Mouse (Mus musculus): Measurements from ENCODE around the gene BC035044. TPM values are rescaled to one million over a fixed set of nuclear protein-coding genes. Genes with fewer than 3 reads are reported as not detected.
A peak's percentile ranks its signal among the peaks of the same experiment; 100 is the strongest.
"Not testable (repeated sequence)": the region's sequence is repeated elsewhere in the genome, so short reads cannot be mapped to it uniquely, and the experiment has no call there.

The BC035044 gene
- polyA plus RNA-seq, 1 experiment from 2014 or later, result 0.60 TPM

DNA sequence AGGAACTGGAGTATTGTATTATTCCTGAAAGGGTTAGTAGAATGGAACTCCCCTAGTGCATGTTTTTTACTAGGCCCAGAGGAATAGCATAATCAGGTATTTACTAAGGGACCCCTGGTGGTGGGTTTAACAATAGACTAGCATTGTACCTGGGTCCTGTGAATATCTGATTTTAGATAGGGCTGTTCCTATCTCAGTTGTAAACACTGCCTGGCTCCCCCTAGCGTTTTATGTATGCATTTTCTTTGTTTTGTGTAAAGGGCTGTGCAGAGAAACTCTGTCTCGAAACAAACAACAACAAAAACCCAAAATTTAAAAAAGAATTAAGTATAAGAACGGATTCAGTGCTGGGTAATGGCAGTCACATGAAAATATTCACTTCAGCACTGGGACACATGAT lies 83.9 kb downstream of the BC035044 start:
- Histone ChIP-seq H3K4me3 (no peak overlapping the region), H3K27ac (replicated peaks) (no peak overlapping the region), H3K9me3 (no peaks in the 10 kb centered on the region), H3K9ac (replicated peaks) (no peak overlapping the region), H3K36me3 (no peaks in the 10 kb centered on the region), H3K4me1 (peaks cover 3% of the 10 kb centered on the region; the same call in 1 of the 2 replicates), H3K27me3 (no peaks in the 10 kb centered on the region), H3K4me2 (replicated peaks) (no peak overlapping the region)
- ATAC-seq (replicated peaks), result no peak
- WGBS, result 62% methylated on average over 3 of the region's 3 CpGs

DNA sequence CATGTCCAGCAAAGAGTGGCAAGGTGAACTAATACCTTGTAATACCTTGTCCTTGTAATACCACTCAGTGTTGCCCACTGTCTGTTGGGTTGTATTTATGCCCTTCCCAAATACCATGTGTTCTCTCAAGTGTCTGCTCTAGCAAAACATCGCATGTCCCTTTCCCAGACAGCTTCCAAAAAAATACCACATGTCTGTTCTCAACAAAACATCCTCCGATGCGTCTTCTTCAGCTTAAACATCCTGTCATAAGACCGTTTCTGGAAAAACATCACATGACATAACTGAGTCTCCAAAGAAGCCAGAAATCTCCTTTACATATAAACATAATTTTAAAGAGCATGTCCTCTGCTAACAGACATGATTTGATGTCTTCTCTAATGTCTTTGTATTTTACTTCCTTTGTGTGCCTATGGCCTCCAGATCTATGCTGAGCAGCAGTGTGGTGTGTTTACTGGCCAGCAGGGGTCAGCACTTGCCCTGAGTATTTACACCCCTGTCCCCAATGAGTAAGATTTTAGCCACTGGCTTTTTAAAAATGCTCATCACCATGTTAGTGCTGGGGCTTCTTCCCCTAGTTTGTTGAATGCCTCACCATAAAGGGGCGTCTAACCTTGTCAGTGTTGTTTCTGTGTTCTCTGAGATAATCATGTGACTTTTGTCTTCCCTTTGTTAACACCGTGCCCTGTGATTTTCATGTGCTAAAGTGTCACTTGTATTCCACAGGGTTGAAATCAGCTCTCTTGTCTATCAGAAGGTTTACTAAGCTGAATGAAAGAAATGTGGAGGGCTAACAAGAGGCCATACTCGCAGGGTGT lies 85.9 kb downstream of the BC035044 start:
- H3K36me3 ChIP-seq; H3K4me3 ChIP-seq; H3K9me3 ChIP-seq; ATAC-seq (replicated peaks); H3K4me2 ChIP-seq (replicated peaks); H3K4me1 ChIP-seq; H3K27me3 ChIP-seq; H3K9ac ChIP-seq (replicated peaks): not testable (repeated sequence)
- peak overlapping the region; percentile 17; the same call in 1 of the 2 replicates for H3K27ac ChIP-seq (replicated peaks)
- 59% methylated on average over 7 of the region's 7 CpGs for WGBS

DNA sequence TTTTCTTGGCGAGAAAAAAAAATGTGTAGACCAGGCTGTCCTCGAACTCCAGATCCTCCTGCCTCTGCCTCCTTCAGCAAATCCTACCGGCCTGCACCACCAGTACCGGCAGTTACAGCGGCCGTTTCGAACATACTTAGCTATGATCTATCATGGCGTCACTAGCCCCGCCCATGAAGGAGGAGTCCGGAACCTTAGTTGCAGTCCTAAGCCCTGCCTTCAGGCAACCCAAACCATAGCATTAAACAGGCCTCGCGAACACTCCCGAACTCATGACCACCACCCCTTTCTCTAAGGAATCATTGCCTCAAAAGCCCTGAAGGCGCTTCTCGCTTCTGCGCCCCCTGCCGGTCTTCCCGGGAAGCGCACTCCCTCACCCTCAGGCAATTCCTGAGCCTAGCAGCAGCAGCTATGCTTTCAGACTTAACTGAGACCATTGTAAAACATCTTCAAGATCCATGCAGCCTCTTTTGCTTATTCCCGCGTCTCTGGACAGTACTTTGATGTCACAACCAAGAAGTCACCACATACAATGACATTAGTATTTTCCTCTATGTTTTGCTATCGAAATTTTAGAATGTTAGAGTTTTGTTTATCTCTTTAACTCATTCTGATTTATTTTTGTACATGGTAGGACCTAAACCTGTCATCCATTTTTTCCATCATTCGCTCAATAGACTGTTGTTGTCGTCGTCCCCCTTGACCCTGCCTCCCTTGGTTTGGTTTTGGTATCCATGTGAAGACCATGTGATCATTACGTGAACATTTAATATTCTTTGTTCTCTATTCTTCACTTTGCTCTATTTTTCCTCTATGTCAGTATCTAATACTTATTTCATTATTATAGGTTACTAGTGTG lies 87.7 kb downstream of the BC035044 start:
- no peaks in the 10 kb centered on the region for H3K27me3 ChIP-seq
- no peaks in the 10 kb centered on the region for H3K36me3 ChIP-seq
- H3K9me3 ChIP-seq, result no peaks in the 10 kb centered on the region
- H3K4me2 ChIP-seq (replicated peaks), result peak overlapping the region; percentile 43
- peaks cover 9% of the 10 kb centered on the region for H3K4me1 ChIP-seq
- H3K4me3 ChIP-seq, result peak overlapping the region; percentile 47
- peak; percentile 94 for ATAC-seq (replicated peaks)
- H3K9ac ChIP-seq (replicated peaks), result peak overlapping the region; percentile 60
- peak overlapping the region; percentile 83 for H3K27ac ChIP-seq (replicated peaks)
- 8% methylated on average over 26 of the region's 26 CpGs for WGBS

DNA sequence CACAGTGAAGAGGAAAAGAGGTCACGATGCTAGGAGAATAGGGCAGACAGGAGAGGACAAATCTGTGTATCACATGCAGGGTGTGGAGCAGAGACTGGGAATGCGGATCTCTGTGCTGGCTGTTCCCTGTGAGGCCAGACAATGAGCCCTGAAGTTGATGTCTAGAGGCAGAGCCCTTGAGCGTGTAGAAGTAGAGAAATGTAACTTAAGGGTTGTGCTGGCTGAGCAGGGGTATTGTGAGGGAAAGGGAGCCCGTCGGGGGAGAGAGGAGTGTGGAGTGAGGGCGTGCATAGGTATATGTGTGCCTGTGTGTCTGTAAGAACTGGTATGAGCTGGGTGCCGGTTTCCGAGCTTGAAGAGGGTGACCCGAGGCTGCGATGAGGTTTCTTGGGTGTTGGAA lies 88.4 kb downstream of the BC035044 start:
- ATAC-seq (replicated peaks), result peak; percentile 65
- WGBS, result 7% methylated on average over 10 of the region's 10 CpGs
- H3K4me3 ChIP-seq, result peak overlapping the region; percentile 47

DNA sequence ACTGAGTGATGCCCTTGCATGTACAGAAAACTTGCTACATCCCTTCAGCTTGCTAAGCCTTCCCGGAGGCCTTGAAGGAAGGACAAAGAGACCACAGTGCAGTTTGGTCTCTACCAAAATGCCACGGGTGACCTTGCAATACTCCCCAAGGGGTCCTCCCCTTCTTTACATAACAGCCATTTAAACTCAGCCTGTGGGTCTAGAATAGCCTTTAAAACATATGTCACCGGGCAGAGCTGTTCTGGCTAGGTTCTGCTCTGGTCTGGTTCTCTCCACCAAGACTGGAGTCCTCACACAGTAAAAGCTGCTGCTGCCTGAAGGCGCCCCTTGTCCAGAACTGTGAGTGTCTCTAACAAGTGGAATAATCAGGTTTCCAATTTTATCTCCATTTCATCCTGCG lies 90.2 kb downstream of the BC035044 start:
- peaks cover 14% of the 10 kb centered on the region for H3K4me1 ChIP-seq
- H3K27me3 ChIP-seq; H3K4me3 ChIP-seq; H3K9ac ChIP-seq (replicated peaks); ATAC-seq (replicated peaks); H3K36me3 ChIP-seq; H3K4me2 ChIP-seq (replicated peaks); H3K9me3 ChIP-seq; H3K27ac ChIP-seq (replicated peaks): not testable (repeated sequence)
- 82% methylated on average over 5 of the region's 5 CpGs for WGBS

More for the DNA sequence above, 88.4 kb downstream of the BC035044 start:
- H3K9me3 ChIP-seq, result no peaks in the 10 kb centered on the region
- peak overlapping the region; percentile 83 for H3K27ac ChIP-seq (replicated peaks)
- peak overlapping the region; percentile 43 for H3K4me2 ChIP-seq (replicated peaks)
- H3K36me3 ChIP-seq, result no peaks in the 10 kb centered on the region
- peak overlapping the region; percentile 60 for H3K9ac ChIP-seq (replicated peaks)
- no peaks in the 10 kb centered on the region for H3K27me3 ChIP-seq
- H3K4me1 ChIP-seq, result peaks cover 14% of the 10 kb centered on the region

DNA sequence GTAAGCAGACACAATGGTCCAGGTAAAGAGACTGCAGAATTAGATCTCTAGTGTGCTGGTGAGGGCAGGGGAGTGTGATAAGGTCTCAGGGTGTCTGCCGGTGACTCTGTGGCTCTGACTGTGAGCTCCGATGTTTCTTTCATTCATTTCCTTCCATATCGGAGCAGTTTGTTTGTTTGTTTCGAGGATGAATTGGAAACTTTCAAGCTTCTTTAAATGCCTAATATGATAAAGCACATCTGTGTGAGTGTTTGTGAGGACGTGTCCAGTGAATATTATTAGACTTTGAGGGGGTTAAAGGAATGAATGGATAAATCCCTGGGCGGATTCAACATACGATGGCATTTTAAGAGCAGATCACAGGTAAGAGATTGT lies 91.0 kb downstream of the BC035044 start:
- peak overlapping the region; percentile 92 for H3K27ac ChIP-seq (replicated peaks)
- peak overlapping the region; percentile 72 for H3K4me3 ChIP-seq
- H3K4me2 ChIP-seq (replicated peaks), result peak overlapping the region; percentile 41
- H3K36me3 ChIP-seq, result no peaks in the 10 kb centered on the region
- no peak for ATAC-seq (replicated peaks)
- H3K4me1 ChIP-seq, result peaks cover 14% of the 10 kb centered on the region
- H3K9ac ChIP-seq (replicated peaks), result peak overlapping the region; percentile 66
- no peaks in the 10 kb centered on the region for H3K27me3 ChIP-seq
- WGBS, result 17% methylated on average over 7 of the region's 7 CpGs
- no peaks in the 10 kb centered on the region for H3K9me3 ChIP-seq

DNA sequence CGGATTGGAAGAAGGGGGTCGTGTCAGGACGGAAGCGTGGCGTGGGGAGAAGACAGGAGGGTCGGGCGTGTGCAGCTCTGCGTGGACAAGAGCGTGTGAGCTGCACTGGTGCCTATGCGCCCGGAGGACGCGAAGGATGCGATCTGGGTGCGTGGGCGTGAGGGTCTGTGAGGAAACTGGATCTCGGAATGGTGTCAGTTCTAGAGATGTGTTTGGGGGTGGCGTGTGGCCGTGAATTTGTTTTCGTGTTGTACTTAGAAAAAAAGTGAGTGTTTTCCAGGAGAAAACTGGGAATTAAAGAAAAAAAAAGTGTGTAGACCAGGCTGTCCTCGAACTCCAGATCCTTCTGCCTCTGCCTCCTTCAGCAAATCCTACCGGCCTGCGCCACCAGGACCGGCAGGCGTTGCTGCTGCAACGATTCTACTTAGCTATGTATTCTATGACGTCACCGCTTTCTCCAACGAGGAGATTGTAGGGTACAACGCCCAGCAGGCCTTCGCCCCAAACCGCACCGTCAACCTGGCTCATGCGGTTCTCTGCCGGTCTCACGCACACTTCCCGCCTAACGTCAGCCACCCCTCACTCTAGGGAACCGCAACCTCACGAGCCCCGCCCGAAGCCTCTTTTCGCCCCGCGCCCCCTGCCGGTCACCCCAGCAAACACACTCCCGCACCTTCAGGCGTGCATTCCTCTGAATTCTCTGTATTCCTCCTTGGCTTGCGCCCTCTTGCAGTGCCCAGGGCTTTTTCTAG lies 91.6 kb downstream of the BC035044 start:
- H3K36me3 ChIP-seq, H3K27me3 ChIP-seq, H3K9me3 ChIP-seq: not testable (repeated sequence)
- peak overlapping the region; percentile 56 for H3K4me2 ChIP-seq (replicated peaks)
- H3K4me1 ChIP-seq, result peaks cover 14% of the 10 kb centered on the region
- under 1% methylated on average over 49 of the region's 49 CpGs for WGBS
- H3K27ac ChIP-seq (replicated peaks), result peak overlapping the region; percentile 92
- peak; percentile 74 for ATAC-seq (replicated peaks)
- peak overlapping the region; percentile 66 for H3K9ac ChIP-seq (replicated peaks)
- H3K4me3 ChIP-seq, result peak overlapping the region; percentile 72

Small RNA genes lying within 50 kb of the gene (microRNA-seq; reads per million reads assigned to microRNA genes)
- gene Gm27336, result not detected

Other genes with a start within 250 kb of the BC035044 start
- gene Clec2h, start 228.7 kb downstream of the BC035044 start, polyA plus RNA-seq (2015; fragmentation: Nextera tagmentation; extraction: Ambion mirVana), result not detected in 2 replicates
- gene Klrb1, start 168.1 kb downstream of the BC035044 start, polyA plus RNA-seq (2015; fragmentation: Nextera tagmentation; extraction: Ambion mirVana), result 0.26 TPM in 1 of 2 replicates, not detected in the other
- not detected in 2 replicates for gene Klrb1c, start 101.9 kb downstream of the BC035044 start, polyA plus RNA-seq (2015; fragmentation: Nextera tagmentation; extraction: Ambion mirVana)
- not detected in 2 replicates for gene Gm44511, start 64.8 kb downstream of the BC035044 start, polyA plus RNA-seq (2015; fragmentation: Nextera tagmentation; extraction: Ambion mirVana)
- not detected in 2 replicates for gene Klrb1b, start 64.8 kb downstream of the BC035044 start, polyA plus RNA-seq (2015; fragmentation: Nextera tagmentation; extraction: Ambion mirVana)
- not detected in 2 replicates for gene Clec2i, start 3.5 kb downstream of the BC035044 start, polyA plus RNA-seq (2015; fragmentation: Nextera tagmentation; extraction: Ambion mirVana)
- gene Clec2g, start 43.3 kb upstream of the BC035044 start, polyA plus RNA-seq (2015; fragmentation: Nextera tagmentation; extraction: Ambion mirVana), result not detected in 2 replicates
- 0.20 TPM in 1 of 2 replicates, not detected in the other for gene Klrb1f, start 154.8 kb upstream of the BC035044 start, polyA plus RNA-seq (2015; fragmentation: Nextera tagmentation; extraction: Ambion mirVana)
- not detected in 2 replicates for gene Clec2e, start 209.8 kb upstream of the BC035044 start, polyA plus RNA-seq (2015; fragmentation: Nextera tagmentation; extraction: Ambion mirVana)

Measured in forebrain, embryonic 15.5 days (tissue).